Mouse (Mus musculus): ENCODE data around the gene Ppp1r12c. TPM values are rescaled to one million over a fixed set of nuclear protein-coding genes. Genes with fewer than 3 reads are reported as not detected.
"Not testable (repeated sequence)": the region's sequence is repeated elsewhere in the genome, so short reads cannot be mapped to it uniquely, and the experiment has no call there.

Gene Ppp1r12c
- polyA plus RNA-seq, 1 experiment = 58.0 TPM

- Histone ChIP-seq H3K27me3 (ENCODE audit: control insufficient read depth, insufficient read depth, low read length) (peaks cover 2% of the 10 kb centered on the region; the same call in 1 of the 2 replicates), H3K4me3 (ENCODE audit: low read depth, low read length) (no peak overlapping the region), H3K36me3 (ENCODE audit: control insufficient read depth, insufficient read depth, low read length) (peaks cover 8% of the 10 kb centered on the region; the same call in 1 of the 2 replicates), H3K27ac (ENCODE audit: insufficient read depth, low read depth, low read length) (no peak overlapping the region), H3K4me1 (ENCODE audit: control insufficient read depth, insufficient read depth, insufficient read length, low read length) (no peaks in the 10 kb centered on the region; the same call in 1 of the 2 replicates)
- TF ChIP-seq POLR2A (IDR thresholded peaks at IDR 0.05; ENCODE audit: low read depth, low read length) = no peak
- TF ChIP-seq CTCF (IDR thresholded peaks at IDR 0.05; ENCODE audit: extremely low read depth, insufficient read length, insufficient replicate concordance, low read depth, low read length) = no peak
- WGBS = 53% methylated on average over 4 of the region's 4 CpGs
These were observed 35.7 kb upstream of the Ppp1r12c start for GRCm38 (mm10) chr7:4537181-4537580.

DNA sequence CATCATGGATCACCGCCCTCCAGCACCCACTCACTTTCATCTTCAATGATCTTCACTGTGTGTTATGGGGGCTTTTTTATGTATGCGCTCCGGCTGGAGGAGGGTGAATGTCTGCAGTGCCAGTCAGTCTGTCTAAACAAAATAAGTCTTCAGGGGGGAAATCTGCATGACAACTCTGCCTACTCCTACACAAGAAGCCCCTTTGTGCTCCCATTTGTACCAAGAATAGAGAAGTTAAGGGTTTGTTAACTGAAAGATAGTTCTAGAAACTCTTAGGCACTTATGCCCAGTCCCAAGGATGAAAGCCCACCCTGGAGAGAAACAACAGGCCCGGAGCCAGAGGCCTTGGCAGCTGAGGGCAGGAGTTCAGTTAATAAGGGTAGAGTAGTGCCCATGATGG is 34.9 kb upstream of the Ppp1r12c start:
- Histone ChIP-seq H3K27ac (ENCODE audit: insufficient read depth, low read depth, low read length) (no peak overlapping the region), H3K4me3 (ENCODE audit: low read depth, low read length) (no peak overlapping the region), H3K4me1 (ENCODE audit: control insufficient read depth, insufficient read depth, insufficient read length, low read length) (peaks cover 2% of the 10 kb centered on the region), H3K36me3 (ENCODE audit: control insufficient read depth, insufficient read depth, low read length) (peaks cover 7% of the 10 kb centered on the region; the same call in 1 of the 2 replicates), H3K27me3 (ENCODE audit: control insufficient read depth, insufficient read depth, low read length) (peaks cover 2% of the 10 kb centered on the region; the same call in 1 of the 2 replicates)
- TF ChIP-seq POLR2A (IDR thresholded peaks at IDR 0.05; ENCODE audit: low read depth, low read length) (no peak), CTCF (IDR thresholded peaks at IDR 0.05; ENCODE audit: extremely low read depth, insufficient read length, insufficient replicate concordance, low read depth, low read length) (no peak)
- WGBS = 87% methylated on average over 4 of the region's 4 CpGs

DNA sequence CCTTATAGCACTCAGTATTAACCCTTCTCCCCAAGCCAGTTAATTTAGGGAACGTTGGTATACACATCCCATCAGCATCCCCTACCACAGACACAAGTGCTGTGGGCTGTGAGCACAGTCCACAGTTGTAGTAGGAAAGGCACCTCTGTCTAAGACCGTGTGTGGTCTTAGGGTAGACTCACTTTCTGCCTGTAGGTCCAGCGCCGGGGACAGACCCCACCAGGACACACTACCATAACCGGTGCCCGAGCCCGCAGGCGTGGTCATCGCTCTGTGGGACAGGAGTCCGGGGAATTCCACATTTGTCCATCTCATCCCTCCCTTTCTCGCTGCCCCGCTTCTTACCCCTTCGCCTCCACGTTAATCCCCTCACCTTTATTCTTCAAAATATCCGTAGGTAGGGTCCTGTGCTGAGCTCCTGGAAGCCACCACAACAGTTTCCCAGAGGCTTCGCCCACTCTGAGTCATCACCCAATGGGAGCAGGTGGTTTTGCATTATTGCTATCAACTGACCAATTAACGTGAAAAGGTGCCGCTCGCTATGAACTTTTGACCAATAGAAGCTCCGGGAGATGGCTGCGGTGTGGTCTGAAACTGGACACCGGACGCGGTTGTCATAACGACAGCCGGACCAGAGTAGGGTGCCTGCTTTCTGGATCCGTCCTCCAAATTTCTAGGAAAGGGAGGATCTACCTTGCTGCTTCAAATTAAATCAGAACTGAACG is 30.7 kb upstream of the Ppp1r12c start, which contains the start of gene Dnaaf3:
Gene Dnaaf3, minus strand, starts transcription at position 449 of the 725 bp plus-strand sequence.
- Histone ChIP-seq H3K27me3 (ENCODE audit: control insufficient read depth, insufficient read depth, low read length) (0 out of 2 replicates have a peak, but pooled peaks cover 2% of the 10 kb centered on the region), H3K36me3 (ENCODE audit: control insufficient read depth, insufficient read depth, low read length) (no peaks in the 10 kb centered on the region), H3K4me3 (ENCODE audit: low read depth, low read length) (peak within 1 kb of the TSS; percentile 53), H3K4me1 (ENCODE audit: control insufficient read depth, insufficient read depth, insufficient read length, low read length) (peaks cover 6% of the 10 kb centered on the region), H3K27ac (ENCODE audit: insufficient read depth, low read depth, low read length) (no peak within 1 kb of the TSS)
- 3% methylated on average over 28 of the region's 28 CpGs for WGBS
- TF ChIP-seq POLR2A (IDR thresholded peaks at IDR 0.05; ENCODE audit: low read depth, low read length) (no peak), CTCF (IDR thresholded peaks at IDR 0.05; ENCODE audit: extremely low read depth, insufficient read length, insufficient replicate concordance, low read depth, low read length) (no peak)

GRCm38 (mm10) chr7:4530166-4530565 is 28.7 kb upstream of the Ppp1r12c start:
- not testable (repeated sequence) for H3K27me3 ChIP-seq (ENCODE audit: control insufficient read depth, insufficient read depth, low read length); H3K4me3 ChIP-seq (ENCODE audit: low read depth, low read length); H3K4me1 ChIP-seq (ENCODE audit: control insufficient read depth, insufficient read depth, insufficient read length, low read length); H3K27ac ChIP-seq (ENCODE audit: insufficient read depth, low read depth, low read length); H3K36me3 ChIP-seq (ENCODE audit: control insufficient read depth, insufficient read depth, low read length)
- WGBS = 33% methylated on average over 8 of the region's 8 CpGs

DNA sequence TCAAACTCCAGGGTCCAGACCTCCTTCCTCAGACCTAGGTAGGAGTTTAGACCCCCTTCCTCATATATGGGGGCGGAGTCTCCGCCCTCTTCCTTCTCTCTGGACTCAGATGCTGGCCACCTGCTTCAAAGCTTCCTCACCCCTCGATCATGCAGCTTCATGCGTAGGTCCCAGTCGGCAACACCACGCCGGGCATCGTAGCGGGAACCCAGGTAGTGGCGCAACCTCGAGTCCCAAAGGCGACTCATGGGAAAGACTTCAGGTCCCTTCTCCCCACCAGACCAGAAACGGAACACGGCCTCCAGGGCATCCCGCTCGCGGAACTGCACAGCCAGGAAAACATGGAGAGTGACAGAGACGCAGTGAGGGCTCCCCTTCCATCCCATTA is 25.8 kb upstream of the Ppp1r12c start:
- 84% methylated on average over 18 of the region's 18 CpGs for WGBS
- Histone ChIP-seq H3K4me3 (ENCODE audit: low read depth, low read length) (peak overlapping the region; percentile 7; the same call in 1 of the 2 replicates), H3K4me1 (ENCODE audit: control insufficient read depth, insufficient read depth, insufficient read length, low read length) (peaks cover 8% of the 10 kb centered on the region), H3K27me3 (ENCODE audit: control insufficient read depth, insufficient read depth, low read length) (no peaks in the 10 kb centered on the region), H3K36me3 (ENCODE audit: control insufficient read depth, insufficient read depth, low read length) (no peaks in the 10 kb centered on the region), H3K27ac (ENCODE audit: insufficient read depth, low read depth, low read length) (no peak overlapping the region)
- TF ChIP-seq CTCF (IDR thresholded peaks at IDR 0.05; ENCODE audit: extremely low read depth, insufficient read length, insufficient replicate concordance, low read depth, low read length) (no peak), POLR2A (IDR thresholded peaks at IDR 0.05; ENCODE audit: low read depth, low read length) (no peak)

DNA sequence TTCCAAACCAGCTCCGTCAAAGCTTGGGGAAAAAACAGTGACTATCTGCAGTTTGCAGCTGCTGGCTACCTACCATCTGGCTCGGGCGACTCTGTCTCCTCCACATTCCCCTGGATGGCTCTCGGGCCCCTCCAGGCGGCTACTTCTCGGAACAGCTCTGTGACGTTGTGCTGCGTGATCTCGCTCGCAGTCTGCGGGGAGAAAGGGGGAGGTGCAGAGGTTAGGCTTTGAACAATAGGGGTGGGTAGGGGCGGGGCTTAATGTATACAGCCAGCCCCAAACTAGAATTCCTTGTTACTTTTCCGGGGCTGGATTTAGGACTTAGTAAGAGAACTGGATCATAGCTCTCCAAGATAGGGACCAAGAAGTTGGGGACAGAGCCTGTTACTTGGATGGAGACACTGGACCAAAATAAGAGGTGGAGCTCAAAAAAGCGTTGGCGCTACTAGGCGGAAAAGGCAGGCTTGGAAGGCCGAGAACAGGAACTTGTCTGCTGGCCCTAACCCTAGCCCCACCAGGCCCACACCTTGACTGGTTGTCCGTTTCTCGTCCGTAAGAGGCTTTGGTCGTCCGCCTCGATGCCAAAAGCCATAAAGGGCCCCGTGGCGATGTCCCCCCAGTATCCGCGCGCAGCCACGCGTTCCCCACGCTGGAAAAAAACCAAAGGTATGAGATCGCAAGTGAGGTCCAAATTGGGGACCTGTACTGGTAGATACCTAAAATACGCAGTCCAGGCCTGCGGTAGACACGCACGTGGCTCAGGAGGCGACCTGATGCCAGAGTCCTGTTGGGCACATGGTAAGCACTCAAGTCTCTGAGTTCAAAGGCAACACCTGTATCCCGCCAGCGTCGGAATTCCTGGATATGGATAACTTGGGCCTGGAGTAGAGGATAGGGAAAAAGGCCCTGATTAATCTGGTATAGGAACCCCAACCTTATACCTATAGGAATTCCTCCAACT is 25.1 kb upstream of the Ppp1r12c start:
- WGBS = 26% methylated on average over 40 of the region's 40 CpGs
- H3K4me1 ChIP-seq (ENCODE audit: control insufficient read depth, insufficient read depth, insufficient read length, low read length) = peaks cover 6% of the 10 kb centered on the region; the same call in 1 of the 2 replicates
- peak overlapping the region; percentile 55 for H3K4me3 ChIP-seq (ENCODE audit: low read depth, low read length)
- H3K27ac ChIP-seq (ENCODE audit: insufficient read depth, low read depth, low read length) = peak overlapping the region; percentile 27; the same call in 1 of the 2 replicates
- no peaks in the 10 kb centered on the region for H3K36me3 ChIP-seq (ENCODE audit: control insufficient read depth, insufficient read depth, low read length)
- TF ChIP-seq POLR2A (IDR thresholded peaks at IDR 0.05; ENCODE audit: low read depth, low read length) (no peak), CTCF (IDR thresholded peaks at IDR 0.05; ENCODE audit: extremely low read depth, insufficient read length, insufficient replicate concordance, low read depth, low read length) (peak; percentile 74)
- peaks cover 3% of the 10 kb centered on the region for H3K27me3 ChIP-seq (ENCODE audit: control insufficient read depth, insufficient read depth, low read length)
